Mouse (Mus musculus) cerebellum, adult 9-10 months (tissue): Measurements from ENCODE around the gene Arl5b.

Experiments used
- DNase-seq: peaks from one replicate; pipeline ENCODE4 v3.0.0; 2022

The Arl5b gene

GRCm38 (mm10) chr2:15049117-15049873 is at the start of gene Arl5b:
Gene Arl5b (plus strand): TSS chr2:15049395.
- peak; percentile 96 for DNase-seq

DNA sequence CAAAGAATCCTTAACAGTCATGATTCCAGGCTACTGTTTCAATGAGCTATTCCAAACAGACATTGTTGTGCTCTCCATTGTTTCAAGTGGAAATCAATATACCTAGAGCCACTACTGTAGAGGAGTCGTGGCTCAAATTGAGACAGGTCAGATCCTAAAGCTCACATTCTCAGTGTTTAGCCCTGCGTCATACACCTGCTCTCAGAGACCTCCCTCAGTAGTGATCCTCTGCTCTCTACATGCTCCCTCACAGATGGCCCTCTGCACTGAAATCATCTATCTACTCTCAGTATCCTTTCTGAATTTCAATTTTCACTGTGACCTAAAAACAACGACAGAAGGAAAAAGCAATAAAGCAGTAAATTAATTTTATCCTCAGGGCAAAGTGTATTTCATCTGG is 41.7 kb upstream of the Arl5b start:
- DNase-seq: no peak

DNA sequence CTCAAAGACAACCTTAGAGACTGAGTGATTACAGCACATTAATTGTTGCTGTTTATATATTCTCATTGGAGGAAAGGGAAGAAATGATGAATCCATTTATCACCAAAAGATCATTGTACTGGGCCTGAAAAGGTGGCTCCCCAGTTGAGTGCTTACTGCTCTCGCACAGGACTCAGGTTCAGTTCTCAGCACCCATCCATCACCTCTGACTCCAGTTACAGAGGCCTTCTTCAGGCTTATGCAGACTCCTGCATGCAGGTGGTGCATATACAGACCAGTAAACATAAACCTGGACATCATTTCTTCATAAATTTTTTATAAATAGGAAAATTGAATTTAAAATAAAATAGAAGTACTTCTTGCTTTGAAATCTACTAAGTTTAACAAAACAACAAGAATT is 41.1 kb upstream of the Arl5b start:
- no peak for DNase-seq

GRCm38 (mm10) chr2:15026817-15027216 is 22.4 kb upstream of the Arl5b start:
- no peak for DNase-seq

GRCm38 (mm10) chr2:15027816-15028215 is 21.4 kb upstream of the Arl5b start:
- no peak for DNase-seq

- DNase-seq: no peak
These were observed 10.5 kb upstream of the Arl5b start for GRCm38 (mm10) chr2:15038705-15039104.

GRCm38 (mm10) chr2:15040326-15040725 is 8.9 kb upstream of the Arl5b start:
- no peak for DNase-seq

DNA sequence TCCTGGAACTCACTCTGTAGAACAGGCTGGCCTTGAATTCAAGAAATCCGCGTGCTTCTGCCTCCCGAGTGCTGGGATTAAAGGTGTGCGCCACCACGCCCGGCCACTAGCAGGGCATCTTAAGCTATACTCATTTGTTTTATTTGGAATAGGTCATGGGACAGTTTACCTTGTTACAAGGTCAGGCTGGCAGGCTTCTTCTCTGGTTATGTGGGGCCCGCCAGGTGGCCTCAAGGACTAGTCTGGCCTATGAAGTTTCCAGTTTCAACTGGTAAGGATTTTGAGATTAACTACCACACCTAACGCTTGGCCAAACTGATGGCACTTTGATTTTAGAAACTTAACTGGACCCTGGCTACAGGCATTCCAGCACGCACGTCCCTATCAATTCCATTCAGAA is 5.3 kb downstream of the Arl5b start:
- DNase-seq: no peak

- peak; percentile 94 for DNase-seq
These were observed 5.9 kb downstream of the Arl5b start, which contains the start of gene Nsun6 for GRCm38 (mm10) chr2:15054945-15055637. Gene Nsun6 (minus strand): TSS chr2:15055069.

DNA sequence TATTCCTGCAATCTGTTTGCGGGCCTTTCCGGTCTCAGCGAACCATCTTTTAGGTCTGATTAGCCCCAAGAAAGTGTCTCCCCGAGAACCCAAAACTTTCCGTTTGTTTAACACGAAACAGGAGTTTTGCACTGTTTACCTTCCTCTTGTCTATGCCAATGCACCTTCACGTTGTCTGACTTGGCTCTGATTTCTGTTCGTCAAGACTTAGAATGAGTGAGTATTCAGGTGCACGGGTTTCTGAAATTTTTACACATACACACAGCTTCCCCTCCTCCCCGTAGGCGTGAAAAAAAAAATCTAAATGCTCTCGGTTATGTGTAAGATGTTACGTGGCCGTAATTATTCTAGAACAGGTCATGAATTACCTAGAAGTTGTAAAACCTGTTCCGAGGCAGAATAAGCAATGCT is 6.6 kb downstream of the Arl5b start:
- DNase-seq: peak; percentile 61

DNA sequence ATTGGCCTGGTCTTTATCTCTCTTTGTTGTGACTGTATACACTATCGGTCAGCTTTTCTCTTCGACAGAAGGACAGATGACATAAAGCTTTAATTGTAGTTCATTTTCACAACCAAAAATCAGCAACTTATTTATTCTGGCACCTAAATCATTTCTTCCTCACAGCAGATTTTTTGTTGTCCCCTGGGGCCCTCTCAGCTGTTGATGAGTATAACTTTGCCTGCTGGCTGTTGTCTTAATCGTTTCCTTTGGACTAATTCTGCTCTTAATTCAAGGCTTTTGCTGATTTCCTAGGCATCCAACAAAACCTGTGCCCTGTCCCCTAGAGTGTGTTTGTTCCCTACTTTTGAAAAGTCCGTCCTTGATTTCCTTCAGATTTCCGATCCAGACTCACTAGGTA is 9.0 kb downstream of the Arl5b start:
- DNase-seq: no peak

DNA sequence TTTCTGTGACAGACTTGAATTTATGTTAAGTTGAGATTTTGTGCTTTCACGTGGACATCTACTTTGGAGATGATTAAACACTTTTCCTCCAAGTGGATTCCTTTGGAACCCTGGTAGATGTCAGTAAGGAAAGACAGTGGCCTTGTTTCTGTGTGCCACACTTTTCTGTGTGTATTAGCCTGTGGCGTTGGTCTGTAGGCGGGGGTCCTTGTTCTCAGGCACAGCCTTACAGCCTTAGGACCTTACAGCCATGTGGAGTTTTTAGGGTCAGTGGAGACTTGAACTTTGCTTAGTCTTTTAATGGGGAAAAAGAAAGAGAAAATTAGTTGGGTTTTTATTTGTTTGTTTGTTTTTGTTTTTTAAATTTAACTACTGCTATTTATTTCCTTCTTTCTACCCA is 11.7 kb downstream of the Arl5b start:
- no peak for DNase-seq

- DNase-seq: no peak
These were observed 14.6 kb downstream of the Arl5b start for GRCm38 (mm10) chr2:15063815-15064214.

GRCm38 (mm10) chr2:15064380-15065269 is 15.4 kb downstream of the Arl5b start:
- DNase-seq: no peak

GRCm38 (mm10) chr2:15065447-15065846 is 16.3 kb downstream of the Arl5b start:
- DNase-seq: peak; percentile 38

DNA sequence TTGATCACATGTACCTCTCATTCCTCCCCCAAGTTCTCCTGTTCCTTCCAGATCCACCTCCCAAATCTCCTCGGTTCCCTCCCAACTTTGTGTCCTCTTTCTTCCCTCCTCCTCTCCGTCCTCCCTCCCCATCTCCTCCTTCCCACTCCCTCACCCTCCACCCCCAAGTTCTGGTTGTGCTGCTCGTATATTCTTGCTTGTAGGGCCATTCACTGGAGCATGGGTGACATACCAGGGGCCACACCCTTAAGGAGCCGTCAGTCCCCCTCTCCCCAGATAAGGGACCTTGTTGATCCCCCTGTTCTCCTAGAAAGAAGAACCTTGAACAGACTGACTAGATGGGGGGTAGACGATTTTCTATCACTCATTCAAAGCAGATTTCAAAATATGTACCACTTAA is 17.9 kb downstream of the Arl5b start:
- no peak for DNase-seq

GRCm38 (mm10) chr2:15083702-15084101 is 34.5 kb downstream of the Arl5b start:
- no peak for DNase-seq

GRCm38 (mm10) chr2:15087308-15087707 is 38.1 kb downstream of the Arl5b start:
- no peak for DNase-seq

DNA sequence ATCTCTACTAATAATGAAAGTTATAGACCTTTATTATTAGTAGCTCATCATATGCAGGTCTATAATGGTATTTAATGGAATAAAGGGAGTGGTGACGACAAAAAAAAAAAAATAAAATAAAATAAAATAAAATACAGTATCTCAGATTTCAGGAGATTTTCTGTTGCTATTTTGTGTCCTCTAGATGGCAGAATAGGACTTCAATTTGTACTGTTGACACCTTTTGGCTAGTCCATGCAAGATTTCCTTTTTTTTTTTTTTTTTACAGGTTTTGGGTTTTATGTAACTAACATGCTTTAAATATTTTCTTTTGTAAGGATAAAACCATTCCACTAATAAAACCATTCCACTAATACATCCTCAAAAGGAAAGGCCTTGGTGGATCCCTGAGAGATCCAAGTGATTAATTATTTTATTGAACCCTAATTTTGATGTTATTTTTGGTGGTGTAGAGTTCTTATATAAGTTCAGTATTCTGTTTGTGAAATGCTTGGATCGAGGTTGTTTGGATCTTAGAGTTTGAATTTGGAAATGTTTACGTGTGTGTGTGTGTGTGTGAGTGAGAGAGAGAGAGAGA is 47.4 kb downstream of the Arl5b start:
- peak; percentile 8 for DNase-seq

DNA sequence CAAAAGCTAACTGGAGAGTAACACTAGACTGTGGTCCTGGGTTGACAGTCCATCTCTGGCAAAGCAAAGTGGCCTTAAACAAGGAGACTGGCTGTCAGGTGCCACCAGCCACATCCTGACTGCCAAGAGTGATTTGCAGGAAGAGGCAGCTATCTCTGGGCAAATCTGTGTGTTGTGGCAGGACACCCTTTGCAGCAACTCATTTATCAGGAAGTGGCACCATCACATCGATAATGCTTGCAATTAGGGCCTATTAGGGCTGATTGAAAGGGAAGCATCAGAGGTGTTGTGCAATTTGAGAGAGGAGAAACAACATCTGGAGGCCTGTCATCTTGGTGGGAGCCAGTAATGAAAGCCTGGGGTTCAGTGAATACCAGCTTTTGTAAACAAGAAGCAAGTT is 55.2 kb downstream of the Arl5b start:
- DNase-seq: no peak

DNA sequence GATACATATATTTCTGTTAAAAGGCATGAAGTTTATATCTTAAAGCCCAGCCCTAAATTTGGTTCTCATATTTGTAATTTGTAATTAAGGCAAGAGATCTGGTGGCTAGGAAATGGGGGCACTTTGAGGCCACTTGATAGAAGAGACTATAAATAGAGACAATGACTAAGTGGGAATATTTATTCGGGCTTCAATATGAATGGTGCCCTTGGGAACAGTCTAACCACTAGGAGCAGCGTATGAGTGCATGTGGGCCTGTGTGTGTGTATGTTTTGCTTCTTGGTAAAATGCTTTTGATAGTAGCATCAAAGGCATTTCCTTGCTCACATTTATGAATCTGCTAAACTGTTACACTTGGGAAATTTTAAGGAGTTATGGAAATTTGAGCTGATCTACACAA is 62.1 kb downstream of the Arl5b start:
- DNase-seq: no peak

- DNase-seq: no peak
These were observed 62.7 kb downstream of the Arl5b start for GRCm38 (mm10) chr2:15111808-15112440.

GRCm38 (mm10) chr2:15112741-15113140 is 63.5 kb downstream of the Arl5b start:
- no peak for DNase-seq
